Mouse (Mus musculus): ENCODE measurements around the gene Nol9.

- no peak for TF ChIP-seq POLR2A (IDR thresholded peaks at IDR 0.05; ENCODE audit: low read depth, low read length)
- no peak for TF ChIP-seq CTCF (conservative IDR thresholded peaks at IDR 0.05; ENCODE audit: insufficient read depth, insufficient read length, low read depth, low read length)
Measured at GRCm38 (mm10) chr4:152044609-152045008, 5.5 kb downstream of the Nol9 start.
